ENCODE assay signal across 9 mouse cellular contexts in the genomic region with DNA sequence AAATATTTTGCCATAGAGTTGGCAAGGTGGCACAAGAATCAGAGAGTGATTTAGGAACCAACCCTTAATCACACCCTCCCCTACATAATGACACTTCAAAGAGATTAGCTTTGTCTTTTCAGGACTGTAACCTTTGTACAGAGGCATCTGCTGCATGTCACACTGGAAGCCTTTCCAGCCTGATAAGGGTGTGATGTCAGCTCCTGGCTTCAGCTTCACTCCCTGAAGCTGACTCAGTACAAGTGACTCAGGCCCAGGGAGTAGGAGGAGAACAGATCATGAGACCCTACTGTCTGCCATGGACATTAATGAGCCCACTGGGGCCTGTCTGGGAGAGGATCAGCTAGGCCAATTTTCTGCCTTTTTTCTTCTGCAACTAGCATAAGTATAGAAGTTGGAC. TPM values are rescaled to one million over a fixed set of nuclear protein-coding genes. Genes with fewer than 3 reads are reported as not detected.
DNase-seq lines count a peak whose midpoint lies in the region; ATAC-seq and TF ChIP-seq lines count a peak whose summit lies in the region.
"Had no signal": no experiment of that assay in that cellular context is flagged by ENCODE, and none has a peak within 500 bp of the region (broad histone marks: within the 10 kb centered on the region; RNA-seq: fewer than 3 reads in every experiment).

No protein-coding gene starts in this region.

- H3ac ChIP-seq in myocyte (ENCODE audit: control insufficient read depth, insufficient read length): no peak overlapping the region

- H3K9ac ChIP-seq in kidney, embryonic 16.5 days (replicated peaks; ENCODE audit: low read length): no peak overlapping the region
- H3K9ac ChIP-seq: neural tube, embryonic 13.5 days had no signal

- no peaks in the 10 kb centered on the region for H3K9me3 ChIP-seq in kidney, embryonic 16.5 days (ENCODE audit: low read length)
- H3K9me3 ChIP-seq: neural tube, embryonic 13.5 days had no signal

- peaks cover 21% of the 10 kb centered on the region for H3K4me1 ChIP-seq in kidney, embryonic 16.5 days (ENCODE audit: insufficient read depth, low read length)

- H3K27me3 ChIP-seq in kidney, embryonic 16.5 days (ENCODE audit: insufficient read depth, low read length): no peaks in the 10 kb centered on the region
- no peaks in the 10 kb centered on the region for H3K27me3 ChIP-seq in myocyte (ENCODE audit: control insufficient read depth, insufficient read depth, insufficient read length)
- H3K27me3 ChIP-seq: neural tube, embryonic 13.5 days had no signal

- ATAC-seq in kidney, embryonic 16.5 days (ENCODE audit: low FRiP score, low TSS enrichment): no peak; the same call in 1 of the 2 replicates
- ATAC-seq in monocyte, adult 5-6 weeks (replicated peaks; ENCODE audit: insufficient number of reproducible peaks, low FRiP score, low TSS enrichment, poor library complexity, severe bottlenecking): no peak

- H3K79me2 ChIP-seq in myocyte (ENCODE audit: control insufficient read depth, insufficient read depth): no peaks in the 10 kb centered on the region

- no peak overlapping the region for H3K27ac ChIP-seq in kidney, embryonic 16.5 days (ENCODE audit: low read length)
- H3K27ac ChIP-seq: neural tube, embryonic 13.5 days had no signal

- no peak overlapping the region for H3K4me3 ChIP-seq in kidney, embryonic 16.5 days (ENCODE audit: low read length)
- no peak overlapping the region for H3K4me3 ChIP-seq in myocyte
- H3K4me3 ChIP-seq: neural tube, embryonic 13.5 days had no signal

- H3K36me3 ChIP-seq in kidney, embryonic 16.5 days (ENCODE audit: insufficient read depth, low read length): peaks cover 23% of the 10 kb centered on the region
- H3K36me3 ChIP-seq in myocyte (ENCODE audit: control insufficient read depth, insufficient read depth): peaks cover 4% of the 10 kb centered on the region

- peak; percentile 68 for DNase-seq in kidney, postnatal 10 days
- DNase-seq in fat pad, adult 2 months (ENCODE audit: extremely low read depth, low read depth, low spot score): peak; percentile 28
- peak; percentile 86 for DNase-seq in heart, postnatal 4 days
- no peak for DNase-seq in cerebellum, adult 11 months
- no peak for DNase-seq in frontal cortex, postnatal 14 days (ENCODE audit: low spot score in 2 of 2)

- no peak for TF ChIP-seq POLR2A in myocyte (IDR thresholded peaks at IDR 0.05; ENCODE audit: insufficient read length, low read depth)

- H3K4me2 ChIP-seq in kidney, embryonic 16.5 days (replicated peaks; ENCODE audit: low read depth, low read length): no peak overlapping the region
- H3K4me2 ChIP-seq in myocyte (ENCODE audit: low read depth): peak overlapping the region; percentile 66
- H3K4me2 ChIP-seq: neural tube, embryonic 13.5 days had no signal

TF ChIP-seq in myocyte, 11 proteins besides CTCF, POLR2A, EP300 and RAD21:
- TF ChIP-seq TCF3 (IDR thresholded peaks at IDR 0.05; ENCODE audit: insufficient read length, low read depth): no peak
- peak in 1 of 3 experiments; percentile 10 for TF ChIP-seq MYOD1 (IDR thresholded peaks at IDR 0.05; ENCODE audit: control insufficient read depth in 1 of 3, insufficient read length in 2 of 3, low read depth in 2 of 3)
- no peak for TF ChIP-seq POLR2AphosphoS2 (IDR thresholded peaks at IDR 0.05; ENCODE audit: insufficient read length, low read depth)
- TF ChIP-seq SRF (IDR thresholded peaks at IDR 0.05; ENCODE audit: control insufficient read depth, insufficient read length, low read depth): no peak
- TF ChIP-seq USF1 (IDR thresholded peaks at IDR 0.05; ENCODE audit: low read depth): peak; percentile 42
- TF ChIP-seq E2F4 (IDR thresholded peaks at IDR 0.05; ENCODE audit: insufficient read depth): no peak

RNA-seq across cellular contexts. Expression of a gene that starts 13.0 kb away (rescaled TPM):
- 25.0 and 30.3 TPM in 2 replicates for polyA plus RNA-seq in kidney, embryonic 16.5 days (2015; fragmentation: Nextera tagmentation; extraction: Ambion mirVana)
- total RNA-seq in heart, postnatal 4 days (2021): 10 to 100 TPM; 33.4 to 36.5 TPM
- 44.9 TPM for polyA plus RNA-seq in myocyte (2012; fragmentation: generic; extraction: Trizol)
- total RNA-seq in monocyte, adult 5-6 weeks (2017): 25.2 to 29.9 TPM (median 27.2 TPM) in 3 replicates

RNA-seq across cellular contexts. Expression of a gene that starts 27.7 kb away (rescaled TPM):
- polyA plus RNA-seq in kidney, embryonic 16.5 days (2015; fragmentation: Nextera tagmentation; extraction: Ambion mirVana): 28.8 and 32.9 TPM in 2 replicates
- 10 to 100 TPM; 30.7 to 33.4 TPM for total RNA-seq in heart, postnatal 4 days (2021)
- polyA plus RNA-seq in myocyte (2012; fragmentation: generic; extraction: Trizol): 11.5 TPM
- total RNA-seq in monocyte, adult 5-6 weeks (2017): 17.3 to 33.2 TPM (median 29.2 TPM) in 3 replicates

RNA-seq across cellular contexts. Expression of a gene that starts 33.7 kb away (rescaled TPM):
- 10.0 and 10.5 TPM in 2 replicates for polyA plus RNA-seq in kidney, embryonic 16.5 days (2015; fragmentation: Nextera tagmentation; extraction: Ambion mirVana)
- total RNA-seq in heart, postnatal 4 days (2021): 10 to 100 TPM in 1 of 2 experiments, 1 to 10 TPM in 1; 9.3 to 11.9 TPM
- polyA plus RNA-seq in myocyte (2012; fragmentation: generic; extraction: Trizol): 3.5 TPM
- total RNA-seq in monocyte, adult 5-6 weeks (2017): 13.9 to 19.6 TPM (median 17.9 TPM) in 3 replicates

RNA-seq across cellular contexts. Expression of a gene that starts 54.7 kb away (rescaled TPM):
- polyA plus RNA-seq in kidney, embryonic 16.5 days (2015; fragmentation: Nextera tagmentation; extraction: Ambion mirVana): 88.7 and 105 TPM in 2 replicates
- total RNA-seq in heart, postnatal 4 days (2021): 10 to 100 TPM; 47.4 to 48.9 TPM
- 0.44 TPM for polyA plus RNA-seq in myocyte (2012; fragmentation: generic; extraction: Trizol)
- total RNA-seq in monocyte, adult 5-6 weeks (2017): 8.9 to 16.0 TPM (median 14.1 TPM) in 3 replicates

RNA-seq across cellular contexts. Expression of a gene that starts 54.8 kb away (rescaled TPM):
- polyA plus RNA-seq in kidney, embryonic 16.5 days (2015; fragmentation: Nextera tagmentation; extraction: Ambion mirVana): 279 and 281 TPM in 2 replicates
- total RNA-seq in heart, postnatal 4 days (2021): 100 to 1,000 TPM; 145 to 147 TPM
- polyA plus RNA-seq in myocyte (2012; fragmentation: generic; extraction: Trizol): 338 TPM
- 201 to 282 TPM (median 263 TPM) in 3 replicates for total RNA-seq in monocyte, adult 5-6 weeks (2017)

Comparison
In these comparisons a context has a peak if more than half of its experiments do, and no peak if none do; other contexts are left out.
1. DNase-seq: peak in kidney, postnatal 10 days (single experiment), fat pad, adult 2 months (single experiment) and heart, postnatal 4 days (single experiment); none in cerebellum, adult 11 months (single experiment) and frontal cortex, postnatal 14 days (0 of 2).